8 mouse cellular contexts compared by ENCODE assay signal in the genomic region with DNA sequence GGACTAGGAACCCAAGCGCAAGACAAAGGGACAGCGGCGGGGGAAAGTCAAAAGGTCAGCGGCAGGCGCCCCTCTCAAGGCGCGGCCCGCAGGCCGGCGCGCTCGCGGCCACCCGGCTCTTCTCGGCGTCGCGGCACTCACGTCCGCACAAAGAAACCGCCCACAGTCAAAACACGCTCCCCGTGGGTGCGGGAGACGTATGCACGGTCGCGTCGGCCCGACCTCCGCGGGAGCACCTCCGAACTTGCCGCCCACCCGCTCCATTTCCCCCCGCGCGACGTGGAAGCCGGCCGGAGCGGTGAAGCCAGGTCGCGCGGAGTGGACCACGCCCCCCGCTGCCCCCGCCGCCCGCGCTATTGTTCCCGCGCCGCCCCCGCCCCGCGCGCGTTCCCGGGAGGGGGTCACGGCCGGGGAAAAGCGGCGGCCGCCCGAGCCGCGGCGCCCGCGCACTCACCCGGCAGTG. TPM values are rescaled to one million over a fixed set of nuclear protein-coding genes. Genes with fewer than 3 reads are reported as not detected.
DNase-seq lines count a peak whose midpoint lies in the region; ATAC-seq and TF ChIP-seq lines count a peak whose summit lies in the region.

No protein-coding gene starts in this region.

- no peak for TF ChIP-seq CTCF in forebrain, postnatal 0 days (IDR thresholded peaks at IDR 0.05; ENCODE audit: low read depth)

- peak overlapping the region; percentile 92 for H3K27ac ChIP-seq in heart, embryonic 15.5 days
- peak overlapping the region; percentile 92 for H3K27ac ChIP-seq in forebrain, postnatal 0 days (ENCODE audit: low read depth, low read length)
- peak overlapping the region; percentile 82 for H3K27ac ChIP-seq in liver, embryonic 16.5 days (ENCODE audit: low read length)

- no peaks in the 10 kb centered on the region for H3K36me3 ChIP-seq in heart, embryonic 15.5 days
- no peaks in the 10 kb centered on the region for H3K36me3 ChIP-seq in forebrain, postnatal 0 days (ENCODE audit: insufficient read depth)
- no peaks in the 10 kb centered on the region for H3K36me3 ChIP-seq in liver, embryonic 16.5 days (ENCODE audit: control insufficient read depth, insufficient read depth)

- WGBS in heart, embryonic 15.5 days = under 1% methylated on average over 72 of the region's 72 CpGs
- 3% methylated on average over 64 of the region's 72 CpGs for WGBS in forebrain, postnatal 0 days
- WGBS in liver, embryonic 16.5 days (ENCODE audit: insufficient replicate concordance) = under 1% methylated on average over 59 of the region's 72 CpGs

- no peak for DNase-seq in heart, postnatal 4 days
- peak; percentile 17 for DNase-seq in urinary bladder, postnatal 10 days (ENCODE audit: low spot score)
- DNase-seq in urinary bladder, postnatal 25 days (ENCODE audit: low spot score) = no peak
- peak; percentile 56 for DNase-seq in forebrain, postnatal 0 days
- no peak for DNase-seq in adrenal gland, postnatal 4 days (ENCODE audit: low spot score in 2 of 2)
- no peak for DNase-seq in gastrocnemius, postnatal 10 days

- H3K4me2 ChIP-seq in heart, embryonic 15.5 days = peak overlapping the region; percentile 61
- peak overlapping the region; percentile 63 for H3K4me2 ChIP-seq in forebrain, postnatal 0 days (ENCODE audit: low read depth)
- peak overlapping the region; percentile 88 for H3K4me2 ChIP-seq in liver, embryonic 16.5 days (ENCODE audit: low read depth, low read length)

- H3K4me3 ChIP-seq in heart, embryonic 15.5 days = peak overlapping the region; percentile 95
- peak overlapping the region; percentile 98 for H3K4me3 ChIP-seq in forebrain, postnatal 0 days (ENCODE audit: low read depth, low read length)
- H3K4me3 ChIP-seq in liver, embryonic 16.5 days (ENCODE audit: low read depth, low read length) = peak overlapping the region; percentile 89

- H3K9me3 ChIP-seq in heart, embryonic 15.5 days (replicated peaks) = no peaks in the 10 kb centered on the region
- H3K9me3 ChIP-seq in forebrain, postnatal 0 days (ENCODE audit: low read length) = no peaks in the 10 kb centered on the region
- no peaks in the 10 kb centered on the region for H3K9me3 ChIP-seq in liver, embryonic 16.5 days (replicated peaks; ENCODE audit: control insufficient read depth, low read length)

- H3K9ac ChIP-seq in heart, embryonic 15.5 days = peak overlapping the region; percentile 95
- H3K9ac ChIP-seq in forebrain, postnatal 0 days = peak overlapping the region; percentile 90
- H3K9ac ChIP-seq in liver, embryonic 16.5 days (ENCODE audit: low read depth, low read length) = peak overlapping the region; percentile 79

- H3K4me1 ChIP-seq in heart, embryonic 15.5 days (replicated peaks) = peaks cover 15% of the 10 kb centered on the region
- peaks cover 12% of the 10 kb centered on the region for H3K4me1 ChIP-seq in forebrain, postnatal 0 days (ENCODE audit: insufficient read depth)
- peaks cover 3% of the 10 kb centered on the region for H3K4me1 ChIP-seq in liver, embryonic 16.5 days (ENCODE audit: control insufficient read depth, low read depth, low read length)

- H3K27me3 ChIP-seq in heart, embryonic 15.5 days = peaks cover 4% of the 10 kb centered on the region; the same call in 1 of the 2 replicates
- H3K27me3 ChIP-seq in forebrain, postnatal 0 days (ENCODE audit: insufficient read depth, low read length) = no peaks in the 10 kb centered on the region
- no peaks in the 10 kb centered on the region for H3K27me3 ChIP-seq in liver, embryonic 16.5 days (ENCODE audit: control insufficient read depth, insufficient read depth, low read depth, low read length)

- ATAC-seq in heart, embryonic 15.5 days (replicated peaks; ENCODE audit: insufficient number of reproducible peaks, insufficient read depth, low FRiP score, low read depth) = peak; percentile 67
- peak; percentile 42 for ATAC-seq in forebrain, postnatal 0 days
- ATAC-seq in liver, embryonic 16.5 days (ENCODE audit: low read depth) = peak; percentile 47

RNA-seq across cellular contexts. Expression of gene Mapk8, which starts 0.4 kb away (rescaled TPM):
- polyA plus RNA-seq in heart, embryonic 15.5 days (2015; fragmentation: Nextera tagmentation; extraction: Ambion mirVana) = 9.7 and 12.0 TPM in 2 replicates
- 10 to 100 TPM; 52.3 to 54.7 TPM for total RNA-seq in heart, postnatal 4 days (2021)
- 193 and 204 TPM in 2 replicates for total RNA-seq in forebrain, postnatal 0 days (2014; rRNA removed)
- polyA plus RNA-seq in forebrain, postnatal 0 days (2015; fragmentation: Nextera tagmentation; extraction: Ambion mirVana) = 34.4 and 34.7 TPM in 2 replicates
- polyA plus RNA-seq in liver, embryonic 16.5 days (2015; fragmentation: Nextera tagmentation; extraction: Ambion mirVana) = 3.5 and 4.2 TPM in 2 replicates
- 10 to 100 TPM; 39.8 to 40.2 TPM for total RNA-seq in adrenal gland, postnatal 4 days (2021)
- total RNA-seq in gastrocnemius, postnatal 10 days (2021) = 10 to 100 TPM; 30.9 to 35.2 TPM

RNA-seq across cellular contexts. Expression of gene Frmpd2, which starts 24.9 kb away (rescaled TPM):
- polyA plus RNA-seq in heart, embryonic 15.5 days (2015; fragmentation: Nextera tagmentation; extraction: Ambion mirVana) = 0.03 and 0.14 TPM in 2 replicates
- under 1 TPM; 0.21 to 0.32 TPM for total RNA-seq in heart, postnatal 4 days (2021)
- 0.54 and 1.6 TPM in 2 replicates for total RNA-seq in forebrain, postnatal 0 days (2014; rRNA removed)
- 0.14 and 0.29 TPM in 2 replicates for polyA plus RNA-seq in forebrain, postnatal 0 days (2015; fragmentation: Nextera tagmentation; extraction: Ambion mirVana)
- polyA plus RNA-seq in liver, embryonic 16.5 days (2015; fragmentation: Nextera tagmentation; extraction: Ambion mirVana) = not detected in 2 replicates
- total RNA-seq in adrenal gland, postnatal 4 days (2021) = under 1 TPM; 0.08 to 0.25 TPM
- under 1 TPM in 1 of 2 experiments, not detected in 1; 0.23 TPM for total RNA-seq in gastrocnemius, postnatal 10 days (2021)

Comparison
In these comparisons a context has a peak if more than half of its experiments do, and no peak if none do; other contexts are left out.
1. DNase-seq: peak in urinary bladder, postnatal 10 days (single experiment) and forebrain, postnatal 0 days (single experiment); none in heart, postnatal 4 days (single experiment), urinary bladder, postnatal 25 days (single experiment), adrenal gland, postnatal 4 days (0 of 2) and gastrocnemius, postnatal 10 days (single experiment).
2. Peak in every context shown above with its lines, with median percentiles within 50 percentile points of each other: ATAC-seq, H3K27ac ChIP-seq, H3K4me2 ChIP-seq, H3K4me3 ChIP-seq and H3K9ac ChIP-seq.